Mouse (Mus musculus) erythroblast, adult 5-6 weeks (primary cell): ENCODE measurements around the gene Otoa. TPM values are rescaled to one million over a fixed set of nuclear protein-coding genes. Genes with fewer than 3 reads are reported as not detected.
A peak's percentile ranks its signal among the peaks of the same experiment; 100 is the strongest.

Experiments used
- ATAC-seq: replicated peaks from 2 replicates; pipeline ENCODE4 v1.8.0; 2016; ENCODE audit warnings: moderate number of reproducible peaks, mild to moderate bottlenecking, moderate TSS enrichment, inconsistent platforms; ENCODE audit not compliant: poor library complexity, low FRiP score, severe bottlenecking
- total RNA-seq, 2 experiments: library from RNA; stranded (forward) in 1 of 2; stranded (reverse) in 1 of 2; fragments of 150-400 nt in 1 of 2; fragments of 200-764, 138-1000 nt in 1 of 2; gene quantifications; 2 replicates each; pipeline versions ENCODE4 v1.2.3 to v1.2.4; 2015 to 2017; ENCODE audit warnings: low replicate concordance in 2 of 2

Otoa gene
- total RNA-seq (2015; ENCODE audit: low replicate concordance) (not detected in 2 replicates), total RNA-seq (2017; ENCODE audit: low replicate concordance) (not detected in 2 replicates)

- no peak for ATAC-seq
These were observed at the start of gene Otoa for GRCm38 (mm10) chr7:121081350-121081749. Otoa (plus strand) TSS chr7:121081650.

- ATAC-seq, result peak; percentile 98
These were observed 47.4 kb upstream of the Otoa start, which contains the start of gene Mettl9 for GRCm38 (mm10) chr7:121033856-121034652. Mettl9 (plus strand) TSS chr7:121034445.

DNA sequence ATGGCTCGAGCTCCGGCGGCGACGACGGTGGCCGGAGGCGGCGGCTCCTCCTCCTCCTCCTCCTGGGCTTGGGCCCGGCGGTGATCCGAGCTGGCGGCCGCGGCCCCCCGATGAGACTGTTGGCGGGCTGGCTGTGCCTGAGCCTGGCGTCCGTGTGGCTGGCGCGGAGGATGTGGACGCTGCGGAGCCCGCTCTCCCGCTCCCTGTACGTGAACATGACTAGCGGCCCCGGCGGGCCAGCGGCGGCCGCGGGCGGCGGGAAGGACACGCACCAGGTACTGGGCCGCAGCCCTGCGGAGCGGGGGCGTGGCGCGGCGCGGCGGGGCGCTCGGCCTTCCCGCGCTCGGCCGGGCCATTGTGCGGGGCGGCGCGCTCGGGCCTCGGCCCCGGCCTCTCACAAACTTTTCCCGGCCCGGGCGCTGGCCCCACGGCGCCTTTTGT lies 46.7 kb upstream of the Otoa start:
- peak; percentile 44 for ATAC-seq

DNA sequence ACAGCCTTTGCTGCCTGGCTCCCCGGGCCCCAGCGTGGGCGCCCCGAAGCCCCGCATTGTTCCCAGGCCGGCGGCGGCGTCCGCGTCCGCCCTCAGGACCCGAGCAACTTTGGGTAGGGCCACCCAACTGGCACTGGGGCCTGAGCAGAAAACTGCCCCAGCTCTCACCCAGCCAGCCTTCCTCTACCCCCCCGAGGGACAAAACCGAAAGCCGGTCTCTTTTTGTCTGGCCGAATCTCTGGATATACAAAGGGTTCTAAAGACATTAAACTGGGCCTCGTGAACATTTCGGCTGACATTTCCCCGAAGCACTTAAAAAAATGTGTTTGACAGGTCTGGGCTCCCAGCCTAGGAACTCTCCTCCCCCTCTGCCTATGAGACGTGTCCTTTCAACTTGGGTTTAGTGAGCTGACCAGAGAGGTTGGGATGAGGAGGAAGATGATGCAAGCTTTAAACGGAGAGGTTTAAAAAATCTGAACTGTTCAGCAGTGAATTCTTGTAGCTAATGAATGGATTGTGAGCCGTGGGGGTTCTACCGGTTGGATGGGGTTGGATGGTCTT lies 46.2 kb upstream of the Otoa start:
- 0 out of 2 replicates have a peak, but pooled peaks have one; percentile 22 for ATAC-seq

GRCm38 (mm10) chr7:121040595-121040994 lies 40.9 kb upstream of the Otoa start:
- ATAC-seq, result no peak

- no peak for ATAC-seq
These were observed 39.5 kb upstream of the Otoa start for GRCm38 (mm10) chr7:121041989-121042388.

DNA sequence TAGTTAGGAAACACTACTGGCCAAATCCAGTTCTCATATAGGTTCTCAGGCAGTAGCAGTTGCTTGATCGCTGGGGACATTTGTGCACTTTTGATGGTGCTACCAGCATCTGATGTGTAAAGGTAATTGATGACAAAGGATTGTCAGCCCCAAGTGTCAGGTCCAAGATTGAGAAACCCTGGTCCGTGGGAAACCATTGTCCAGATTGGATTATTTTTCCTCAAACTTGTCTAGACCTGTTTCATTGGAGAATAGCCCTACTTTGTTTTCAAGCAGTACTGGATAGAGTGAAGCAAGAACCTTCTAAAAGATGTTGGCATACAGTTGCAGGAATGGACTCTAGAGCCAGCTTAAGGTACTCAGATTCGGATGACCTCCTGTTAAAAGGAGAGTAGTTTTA lies 38.4 kb upstream of the Otoa start:
- ATAC-seq, result no peak

DNA sequence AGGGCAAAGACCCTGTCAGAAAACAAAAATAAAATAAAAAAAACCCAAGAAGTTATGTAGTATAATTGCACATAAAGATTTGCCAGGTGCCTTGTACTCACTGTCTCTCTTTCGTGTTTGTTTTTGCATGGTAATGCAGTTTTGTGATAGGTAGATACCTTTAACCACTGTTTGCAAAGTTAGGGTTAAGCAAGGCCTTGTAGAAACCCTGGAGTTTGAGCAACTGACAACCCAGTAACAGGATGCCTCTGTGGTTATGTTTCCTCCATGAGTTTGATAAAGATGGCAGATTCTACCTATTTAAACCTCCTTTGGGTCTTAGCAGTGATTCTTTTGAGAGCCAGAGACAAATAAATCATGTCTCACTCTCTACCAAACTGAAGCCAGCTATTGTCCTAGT lies 37.9 kb upstream of the Otoa start:
- ATAC-seq, result no peak

- no peak for ATAC-seq
These were observed 37.2 kb upstream of the Otoa start for GRCm38 (mm10) chr7:121044251-121044650.

GRCm38 (mm10) chr7:121045671-121046453 lies 35.6 kb upstream of the Otoa start:
- ATAC-seq, result no peak

GRCm38 (mm10) chr7:121047624-121048023 lies 33.8 kb upstream of the Otoa start:
- no peak for ATAC-seq

GRCm38 (mm10) chr7:121053071-121053470 lies 28.4 kb upstream of the Otoa start:
- no peak for ATAC-seq

DNA sequence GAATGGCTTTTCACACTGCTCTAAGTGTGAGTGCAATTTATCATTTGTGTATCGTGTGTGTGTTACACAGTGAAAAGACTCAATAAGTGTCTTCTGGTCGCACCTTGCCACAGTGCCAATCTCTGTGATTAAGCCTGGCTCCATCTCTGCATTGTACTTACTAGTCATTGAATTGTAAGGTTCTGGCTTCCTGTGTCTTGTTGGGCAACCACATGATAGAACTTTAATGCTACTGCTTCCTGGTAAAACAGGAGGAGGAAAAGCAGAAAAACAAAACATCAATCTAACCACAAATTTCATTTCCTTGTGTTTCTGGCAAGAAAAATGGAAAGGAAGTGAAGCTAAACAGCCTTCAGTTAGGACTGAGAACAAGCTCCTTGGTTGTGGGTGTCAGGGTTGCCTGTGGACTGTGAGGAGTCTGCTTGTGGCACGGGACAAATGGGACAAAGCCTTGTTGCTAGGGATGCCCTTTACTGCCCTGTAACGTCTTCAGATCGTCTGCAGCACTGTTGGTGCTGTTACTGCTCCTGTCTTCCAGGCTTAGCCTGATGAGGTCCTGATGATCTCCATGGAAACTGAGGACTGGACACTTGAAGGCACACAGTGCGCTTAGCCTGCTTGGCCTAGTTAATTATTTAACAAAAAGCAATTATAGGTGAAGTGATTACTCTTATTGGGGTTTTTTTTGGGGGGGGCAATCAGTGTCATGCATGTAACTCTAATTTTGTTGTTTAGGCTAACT lies 21.8 kb upstream of the Otoa start:
- no peak for ATAC-seq

DNA sequence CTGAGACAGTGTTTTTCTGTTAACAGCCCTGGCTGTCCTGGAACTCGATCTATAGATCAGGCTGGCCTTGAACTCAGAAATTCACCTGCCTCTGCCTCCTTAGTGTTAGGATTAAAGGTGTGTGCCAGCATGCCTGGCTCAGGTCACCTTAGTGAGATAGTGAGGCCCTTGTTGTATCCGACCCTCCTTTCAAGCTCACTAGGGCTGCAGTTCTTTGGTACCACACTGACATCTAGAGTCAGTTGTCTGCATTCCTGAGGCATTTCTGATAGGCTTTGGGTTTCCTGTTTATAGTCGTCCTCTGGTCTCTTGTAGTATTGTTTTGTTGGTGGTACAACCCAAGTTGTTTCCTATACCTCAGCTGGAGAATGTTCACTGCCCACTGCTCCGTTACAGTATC lies 17.1 kb upstream of the Otoa start:
- 0 out of 2 replicates have a peak, but pooled peaks have one; percentile 37 for ATAC-seq

DNA sequence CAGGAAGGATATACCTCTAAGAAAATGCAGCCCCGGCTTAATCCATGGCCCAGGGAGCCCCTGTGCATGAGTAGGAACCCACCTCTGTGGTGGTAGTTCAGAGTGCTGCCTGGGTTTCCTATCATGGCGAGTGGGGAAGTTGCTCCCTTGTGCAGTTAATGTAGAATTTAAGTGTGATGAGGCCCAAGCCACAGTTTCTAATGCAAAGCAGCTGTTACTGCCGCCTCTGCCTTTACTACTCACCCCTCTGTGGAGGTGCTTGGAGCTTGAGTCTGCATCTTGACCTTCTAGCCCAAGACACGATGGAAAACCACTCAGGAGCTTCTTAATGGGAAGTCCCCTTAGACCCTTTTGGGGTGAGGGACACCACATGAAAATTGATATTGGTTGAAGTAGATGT lies 10.2 kb upstream of the Otoa start:
- ATAC-seq, result no peak

- no peak for ATAC-seq
These were observed 8.9 kb upstream of the Otoa start for GRCm38 (mm10) chr7:121072506-121072905.

DNA sequence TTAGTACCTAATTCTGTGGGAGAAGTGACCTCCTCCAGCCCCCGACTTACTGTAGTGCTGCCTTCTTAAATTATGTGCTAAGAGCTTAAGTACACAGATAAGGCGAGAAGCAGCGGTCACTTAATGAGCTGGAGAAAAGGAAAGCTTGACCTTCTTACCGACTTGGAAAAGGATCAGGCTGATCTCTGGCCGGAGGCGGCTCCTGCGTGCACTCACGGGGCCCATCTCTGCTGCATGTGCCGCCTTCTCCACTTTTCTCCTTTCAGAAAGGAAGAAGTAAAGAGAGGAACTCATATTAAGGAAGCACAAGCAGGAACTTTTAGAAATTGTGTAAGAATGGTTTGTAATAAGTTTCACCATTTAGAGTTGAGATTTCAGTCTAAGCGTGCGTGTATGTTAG lies 7.2 kb upstream of the Otoa start, which contains the start of gene Igsf6:
Gene Igsf6, minus strand, starts transcription at position 292 of the 400 bp plus-strand sequence.
- no peak for ATAC-seq

GRCm38 (mm10) chr7:121074801-121075400 lies 6.5 kb upstream of the Otoa start:
- no peak for ATAC-seq

- ATAC-seq, result no peak
These were observed 6.0 kb upstream of the Otoa start for GRCm38 (mm10) chr7:121075416-121075815.
